Mouse (Mus musculus): ENCODE measurements at regions not wholly inside any gene's neighbourhood (a gene's known extent, or its start where the extent isn't known, plus 50 kb on each side); places are given as distances from the start of the nearest gene placed in this dataset.

DNA sequence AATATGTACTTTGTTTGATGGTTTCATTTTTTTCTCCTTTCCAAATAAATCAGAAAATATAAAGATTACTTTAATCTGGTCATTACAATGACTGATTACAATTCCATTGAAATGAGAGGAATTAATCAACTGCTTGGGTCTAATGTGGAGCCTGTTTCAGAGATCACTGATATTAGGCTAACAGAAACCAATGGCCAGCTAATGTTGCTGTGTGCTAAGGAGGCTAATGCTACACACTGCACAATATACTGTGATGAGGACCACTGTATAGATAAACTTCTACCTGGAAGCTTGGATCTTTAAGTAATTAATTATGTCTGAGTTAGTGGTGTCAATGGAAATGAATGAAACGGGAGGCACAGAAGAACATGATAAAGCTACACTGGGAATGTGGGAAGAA is 284.6 kb upstream of the Dab2 start:
- Histone ChIP-seq H3K4me3 (no peak overlapping the region), H3K4me2 (no peak overlapping the region), H3K36me3 (no peaks in the 10 kb centered on the region), H3K27me3 (no peaks in the 10 kb centered on the region), H3K9ac (no peak overlapping the region), H3K27ac (no peak overlapping the region), H3K4me1 (no peaks in the 10 kb centered on the region), H3K9me3 (no peaks in the 10 kb centered on the region)
- WGBS = 75% methylated on average over 1 of the region's 1 CpGs
- ATAC-seq (ENCODE audit: insufficient number of reproducible peaks, low FRiP score, low TSS enrichment, low read depth) = no peak

DNA sequence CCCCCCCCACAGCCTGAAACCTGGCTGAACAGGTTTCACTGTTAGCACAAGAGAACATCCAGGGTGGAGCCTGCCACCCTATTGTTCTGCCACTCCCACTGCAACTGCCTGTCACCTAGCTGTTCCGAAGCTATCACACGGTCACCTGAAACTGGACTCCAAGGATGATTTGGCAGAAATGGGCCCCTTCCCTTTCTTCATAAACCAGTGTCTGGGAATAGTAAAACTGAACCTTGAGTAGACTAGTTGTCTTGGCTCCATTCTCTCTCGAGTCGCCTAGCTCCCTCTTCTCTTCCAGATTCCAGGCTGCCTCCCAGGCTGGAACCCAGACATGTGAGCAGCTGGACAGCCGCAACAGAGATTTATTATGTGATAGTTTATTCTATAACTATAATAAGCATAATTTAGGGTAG is 282.9 kb upstream of the Dab2 start:
- Histone ChIP-seq H3K4me1 (no peaks in the 10 kb centered on the region), H3K36me3 (no peaks in the 10 kb centered on the region), H3K27ac (no peak overlapping the region), H3K4me2 (no peak overlapping the region), H3K27me3 (no peaks in the 10 kb centered on the region), H3K9me3 (no peaks in the 10 kb centered on the region), H3K9ac (no peak overlapping the region), H3K4me3 (no peak overlapping the region)
- no peak for ATAC-seq (ENCODE audit: insufficient number of reproducible peaks, low FRiP score, low TSS enrichment, low read depth)
- 47% methylated on average over 5 of the region's 5 CpGs for WGBS

DNA sequence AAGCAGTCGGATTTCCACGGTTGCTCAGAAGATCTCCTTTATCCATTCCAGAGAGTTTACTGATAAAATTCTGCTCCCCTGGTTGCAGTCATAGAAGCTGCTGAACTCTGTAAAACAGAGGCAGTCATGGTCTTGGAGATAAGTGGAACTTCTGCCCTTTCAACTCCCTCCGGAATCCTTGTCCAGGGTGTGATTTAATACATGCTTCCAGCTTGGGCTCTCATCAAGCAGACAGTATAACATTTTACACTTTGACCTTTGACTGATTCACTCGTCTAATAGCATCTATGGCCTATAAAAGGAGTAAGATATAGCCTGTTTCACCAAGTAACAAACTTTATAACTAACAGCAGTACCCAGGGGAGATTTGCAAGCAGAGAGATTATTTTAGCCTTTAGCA is 274.0 kb upstream of the Dab2 start:
- H3K4me2 ChIP-seq = no peak overlapping the region
- H3K9me3 ChIP-seq = no peaks in the 10 kb centered on the region
- H3K9ac ChIP-seq = no peak overlapping the region
- no peaks in the 10 kb centered on the region for H3K36me3 ChIP-seq
- no peaks in the 10 kb centered on the region for H3K27me3 ChIP-seq
- H3K4me3 ChIP-seq = no peak overlapping the region
- no peak for ATAC-seq (ENCODE audit: insufficient number of reproducible peaks, low FRiP score, low TSS enrichment, low read depth)
- no peak overlapping the region for H3K27ac ChIP-seq
- H3K4me1 ChIP-seq = no peaks in the 10 kb centered on the region
- 25% methylated on average over 4 of the region's 4 CpGs for WGBS

DNA sequence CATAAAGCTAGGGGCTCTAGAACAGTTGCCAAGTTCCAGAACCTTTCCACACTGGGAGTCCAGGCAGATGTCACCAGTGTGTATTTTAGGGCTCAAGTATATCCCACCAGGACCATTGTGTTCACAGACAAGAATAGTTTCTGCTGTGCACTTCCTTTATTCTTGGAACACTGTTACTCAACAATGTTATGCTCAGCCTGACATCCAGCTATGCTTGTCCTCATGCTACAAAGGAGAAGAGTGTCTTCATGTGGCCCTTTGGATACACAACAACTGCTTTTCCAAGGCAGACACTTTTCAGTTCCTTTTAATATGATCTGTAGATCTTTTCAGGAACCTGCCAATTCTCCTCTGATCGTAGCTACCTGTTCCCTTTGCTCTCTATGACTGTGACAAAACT is 270.4 kb upstream of the Dab2 start:
- Histone ChIP-seq H3K27ac (no peak overlapping the region), H3K4me2 (no peak overlapping the region), H3K36me3 (no peaks in the 10 kb centered on the region), H3K9ac (no peak overlapping the region), H3K4me1 (no peaks in the 10 kb centered on the region), H3K9me3 (no peaks in the 10 kb centered on the region), H3K4me3 (no peak overlapping the region), H3K27me3 (no peaks in the 10 kb centered on the region)
- WGBS = 85% methylated on average over 1 of the region's 1 CpGs
- ATAC-seq (ENCODE audit: insufficient number of reproducible peaks, low FRiP score, low TSS enrichment, low read depth) = no peak

DNA sequence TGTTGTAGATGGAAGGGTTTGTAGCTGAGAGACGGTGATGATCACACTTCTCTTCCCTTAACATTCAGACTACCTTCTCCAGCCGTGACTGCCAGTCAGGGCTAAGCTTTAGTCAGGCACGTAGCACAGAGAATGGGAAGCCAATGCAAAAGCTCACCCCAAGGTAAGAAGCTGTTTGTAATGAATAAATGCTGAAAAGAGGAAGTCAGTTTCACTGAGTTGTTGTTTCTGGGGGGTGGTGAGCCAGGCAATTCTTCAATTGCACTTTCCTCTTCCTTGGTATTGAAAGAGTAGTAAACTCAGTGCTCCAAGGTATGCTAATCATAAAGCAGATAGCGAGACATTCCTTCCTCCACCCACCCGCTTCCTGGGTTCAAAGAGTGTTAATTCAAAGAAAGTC is 269.2 kb upstream of the Dab2 start:
- WGBS = 71% methylated on average over 5 of the region's 5 CpGs
- ATAC-seq (ENCODE audit: insufficient number of reproducible peaks, low FRiP score, low TSS enrichment, low read depth) = no peak

DNA sequence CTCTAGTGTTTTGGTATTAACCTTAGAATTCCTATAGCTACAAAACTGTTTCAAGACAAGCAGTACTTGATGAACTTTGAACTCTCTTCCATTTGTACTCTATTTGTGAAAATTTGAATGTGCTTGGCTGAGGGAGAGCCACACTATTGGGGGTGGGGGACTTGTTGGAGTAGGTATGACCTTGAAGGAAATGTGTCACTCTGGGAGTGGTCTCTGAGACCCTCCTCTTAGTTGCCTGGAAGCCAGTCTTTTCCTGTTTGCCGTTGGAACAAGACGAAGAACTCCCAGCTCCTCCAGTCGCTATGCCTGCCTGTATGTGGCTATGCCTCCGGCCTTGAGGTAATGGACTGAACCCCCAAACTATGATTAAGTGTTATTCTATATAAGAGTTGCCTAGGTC is 265.4 kb upstream of the Dab2 start:
- Histone ChIP-seq H3K36me3 (no peaks in the 10 kb centered on the region), H3K27ac (no peak overlapping the region), H3K9ac (no peak overlapping the region), H3K9me3 (no peaks in the 10 kb centered on the region), H3K4me2 (no peak overlapping the region), H3K4me1 (no peaks in the 10 kb centered on the region), H3K27me3 (no peaks in the 10 kb centered on the region), H3K4me3 (no peak overlapping the region)
- no peak; the same call in 1 of the 2 replicates for ATAC-seq (ENCODE audit: insufficient number of reproducible peaks, low FRiP score, low TSS enrichment, low read depth)
- WGBS = 91% methylated on average over 4 of the region's 4 CpGs

More for the DNA sequence above, 269.2 kb upstream of the Dab2 start:
- Histone ChIP-seq H3K4me2 (no peak overlapping the region), H3K36me3 (no peaks in the 10 kb centered on the region), H3K27me3 (no peaks in the 10 kb centered on the region), H3K4me3 (no peak overlapping the region), H3K9me3 (no peaks in the 10 kb centered on the region), H3K4me1 (no peaks in the 10 kb centered on the region), H3K9ac (no peak overlapping the region), H3K27ac (no peak overlapping the region)

DNA sequence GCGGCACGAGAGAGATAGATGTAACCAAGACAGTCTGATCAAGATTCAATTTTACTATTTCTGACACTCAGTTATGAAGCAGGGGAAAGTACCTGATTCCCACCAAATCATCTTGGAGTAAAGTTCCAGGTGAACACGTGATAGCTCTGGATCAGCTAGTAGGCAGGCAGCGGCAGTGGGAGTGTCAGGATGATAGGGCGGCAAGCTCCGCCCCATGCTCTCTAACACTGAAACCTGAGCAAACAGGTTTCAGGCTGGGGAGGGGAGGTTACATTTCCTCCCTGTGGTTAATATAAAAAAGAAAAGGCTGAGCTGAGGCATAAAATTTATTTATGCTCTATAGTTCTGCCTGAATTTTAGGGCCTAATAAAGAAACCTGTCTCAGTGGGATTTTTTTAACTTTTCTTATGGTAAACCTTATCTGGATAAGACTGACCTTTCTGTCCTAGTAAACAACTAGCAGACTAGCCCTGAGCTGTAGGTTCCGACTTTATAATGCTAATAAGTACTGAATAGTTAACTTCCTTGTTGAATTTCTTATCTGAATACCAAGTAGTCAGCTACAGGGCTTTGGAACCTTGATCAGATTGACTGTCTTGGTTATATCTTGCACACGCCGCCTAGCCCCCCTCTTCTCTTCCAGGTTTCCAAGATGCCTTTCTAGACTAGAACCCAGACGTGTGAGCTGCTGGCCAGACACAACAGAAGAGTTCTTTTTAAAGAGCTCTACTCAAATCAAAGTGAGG is 254.9 kb upstream of the Dab2 start:
- H3K4me1 ChIP-seq = no peaks in the 10 kb centered on the region
- H3K9me3 ChIP-seq = no peaks in the 10 kb centered on the region
- no peak overlapping the region for H3K27ac ChIP-seq
- no peak overlapping the region for H3K9ac ChIP-seq
- WGBS = 44% methylated on average over 10 of the region's 10 CpGs
- no peaks in the 10 kb centered on the region for H3K36me3 ChIP-seq
- no peak for ATAC-seq (ENCODE audit: insufficient number of reproducible peaks, low FRiP score, low TSS enrichment, low read depth)
- H3K4me3 ChIP-seq = no peak overlapping the region
- no peak overlapping the region for H3K4me2 ChIP-seq
- H3K27me3 ChIP-seq = no peaks in the 10 kb centered on the region

DNA sequence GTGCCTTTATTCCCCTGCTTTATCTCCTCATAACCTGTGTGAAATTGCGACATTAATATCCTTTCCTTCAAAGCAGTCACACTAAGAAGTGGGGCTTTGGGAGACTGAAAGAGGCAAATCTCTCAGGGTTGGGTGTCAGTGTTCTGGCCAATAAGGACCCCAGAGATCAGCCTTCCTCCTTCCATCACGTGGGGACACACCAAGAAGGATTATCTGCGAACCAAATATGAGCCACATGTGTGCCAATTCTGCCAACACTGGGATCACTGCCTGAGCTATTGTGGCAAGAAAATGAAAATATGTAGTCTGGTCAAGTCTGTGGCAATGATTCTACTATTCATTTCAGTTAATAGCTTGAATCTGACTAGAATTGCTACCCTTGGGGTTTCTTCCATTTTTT is 243.9 kb upstream of the Dab2 start:
- Histone ChIP-seq H3K4me3 (no peak overlapping the region), H3K27me3 (no peaks in the 10 kb centered on the region), H3K9ac (no peak overlapping the region), H3K4me2 (no peak overlapping the region), H3K9me3 (no peaks in the 10 kb centered on the region), H3K4me1 (0 out of 2 replicates have a peak, but pooled peaks cover 9% of the 10 kb centered on the region), H3K36me3 (no peaks in the 10 kb centered on the region), H3K27ac (no peak overlapping the region)
- 75% methylated on average over 3 of the region's 3 CpGs for WGBS
- ATAC-seq (ENCODE audit: insufficient number of reproducible peaks, low FRiP score, low TSS enrichment, low read depth) = no peak

DNA sequence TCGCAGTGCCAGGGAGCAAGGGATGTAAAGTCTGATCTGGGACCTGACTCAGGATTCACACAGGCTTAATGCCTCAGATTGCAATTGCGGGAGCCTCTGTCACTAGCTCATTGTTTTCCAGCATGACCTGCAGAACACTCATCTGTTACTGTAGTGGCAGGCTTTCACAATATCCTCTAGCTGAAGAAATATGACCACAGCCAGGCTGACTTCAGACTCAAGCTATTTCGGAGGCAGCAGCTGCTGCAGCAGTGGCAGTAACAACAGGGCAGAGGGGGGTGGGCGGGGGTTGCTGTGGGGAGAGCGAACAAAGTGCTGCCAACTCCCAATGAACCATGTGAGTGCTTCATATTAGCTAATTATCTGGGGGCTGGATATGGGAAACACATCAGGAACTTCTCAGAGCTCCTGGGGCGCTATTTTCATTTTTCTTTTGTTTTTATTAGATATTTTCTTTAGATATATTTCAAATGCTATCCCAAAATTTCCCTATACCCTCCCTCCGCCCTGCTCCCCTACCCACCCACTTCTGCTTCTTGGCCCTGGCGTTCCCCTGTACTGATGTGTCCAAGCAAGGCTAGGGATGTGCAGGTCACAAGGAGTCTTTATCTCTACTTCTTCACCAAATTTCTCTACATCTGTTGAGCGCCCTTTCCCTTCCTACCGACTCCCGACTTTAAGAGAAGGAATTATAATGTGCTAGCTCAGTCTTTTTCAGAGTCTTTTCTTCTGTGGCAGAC is 242.5 kb upstream of the Dab2 start:
- Histone ChIP-seq H3K27me3 (no peaks in the 10 kb centered on the region), H3K4me3 (no peak overlapping the region), H3K27ac (peak overlapping the region; percentile 27; the same call in 1 of the 2 replicates), H3K4me2 (0 out of 2 replicates have a peak overlapping the region, but pooled peaks have one; percentile 17), H3K36me3 (no peaks in the 10 kb centered on the region), H3K9ac (no peak overlapping the region), H3K4me1 (0 out of 2 replicates have a peak, but pooled peaks cover 9% of the 10 kb centered on the region), H3K9me3 (no peaks in the 10 kb centered on the region)
- no peak for ATAC-seq (ENCODE audit: insufficient number of reproducible peaks, low FRiP score, low TSS enrichment, low read depth)
- WGBS = 43% methylated on average over 11 of the region's 11 CpGs

DNA sequence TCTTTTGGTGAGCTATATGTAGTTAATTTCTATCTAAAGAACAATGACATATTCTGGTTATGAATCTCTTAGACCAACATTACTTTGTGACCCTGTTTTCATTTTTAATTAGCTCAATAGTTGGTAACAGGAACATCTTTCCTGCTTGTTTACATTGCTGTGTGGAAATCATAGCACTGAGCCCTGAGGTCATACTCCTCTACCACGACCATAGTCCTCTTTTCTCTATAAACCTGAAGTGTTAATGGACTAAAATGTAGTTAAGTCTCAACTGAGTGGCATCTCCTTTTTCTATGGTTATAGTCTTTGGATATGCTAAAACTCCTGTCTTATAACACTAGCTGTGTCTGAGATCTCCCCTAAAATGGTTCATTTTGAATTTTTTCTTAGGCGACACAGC is 240.2 kb upstream of the Dab2 start:
- Histone ChIP-seq H3K27ac (no peak overlapping the region), H3K36me3 (no peaks in the 10 kb centered on the region), H3K9ac (no peak overlapping the region), H3K9me3 (no peaks in the 10 kb centered on the region), H3K27me3 (no peaks in the 10 kb centered on the region), H3K4me3 (no peak overlapping the region), H3K4me2 (no peak overlapping the region), H3K4me1 (0 out of 2 replicates have a peak, but pooled peaks cover 9% of the 10 kb centered on the region)
- no peak for ATAC-seq (ENCODE audit: insufficient number of reproducible peaks, low FRiP score, low TSS enrichment, low read depth)
- WGBS = 49% methylated on average over 2 of the region's 2 CpGs

DNA sequence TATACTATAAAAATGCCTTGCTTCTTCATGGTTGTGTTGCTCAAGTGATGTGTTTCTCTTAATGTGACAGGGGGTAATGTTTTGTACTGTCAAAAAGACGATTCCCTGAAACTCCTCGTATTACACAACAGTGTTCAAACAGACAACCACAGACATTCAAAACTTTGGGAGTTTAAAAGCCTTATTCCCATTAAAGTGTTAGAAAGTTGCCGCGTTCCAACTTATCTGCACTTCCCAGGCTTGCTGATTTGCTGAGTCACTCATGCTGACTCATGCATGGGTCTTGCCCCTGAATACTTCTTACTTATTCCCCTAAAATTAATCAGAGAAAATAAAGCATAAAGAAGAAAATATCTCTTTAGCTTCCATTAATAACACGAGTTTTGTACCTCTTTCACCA is 239.8 kb upstream of the Dab2 start:
- Histone ChIP-seq H3K4me1 (0 out of 2 replicates have a peak, but pooled peaks cover 9% of the 10 kb centered on the region), H3K9ac (no peak overlapping the region), H3K4me2 (no peak overlapping the region), H3K27me3 (no peaks in the 10 kb centered on the region), H3K9me3 (no peaks in the 10 kb centered on the region), H3K27ac (no peak overlapping the region), H3K36me3 (no peaks in the 10 kb centered on the region), H3K4me3 (no peak overlapping the region)
- WGBS = 70% methylated on average over 5 of the region's 5 CpGs
- ATAC-seq (ENCODE audit: insufficient number of reproducible peaks, low FRiP score, low TSS enrichment, low read depth) = no peak

DNA sequence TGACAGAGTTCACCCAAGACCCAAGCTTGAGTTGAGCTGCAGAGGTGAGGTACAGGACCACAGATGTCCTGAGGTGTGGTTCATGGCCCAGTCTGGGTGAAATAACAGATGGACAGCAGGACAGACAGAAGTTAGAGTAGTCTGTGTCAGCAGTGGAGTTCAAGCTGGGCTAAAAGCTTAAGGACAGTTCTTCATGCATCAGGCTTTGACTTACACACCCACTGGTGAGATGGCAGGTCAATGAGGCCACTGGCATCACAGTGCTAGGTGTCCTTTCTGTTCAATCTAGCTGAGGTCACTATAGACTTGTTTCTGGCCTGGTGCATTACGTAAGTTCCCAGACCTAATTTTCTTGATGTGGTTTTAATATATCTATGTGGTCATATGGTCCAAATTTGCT is 238.9 kb upstream of the Dab2 start:
- Histone ChIP-seq H3K4me2 (no peak overlapping the region), H3K27ac (no peak overlapping the region), H3K36me3 (no peaks in the 10 kb centered on the region), H3K9me3 (no peaks in the 10 kb centered on the region), H3K4me3 (no peak overlapping the region), H3K27me3 (no peaks in the 10 kb centered on the region), H3K9ac (no peak overlapping the region), H3K4me1 (0 out of 2 replicates have a peak, but pooled peaks cover 9% of the 10 kb centered on the region)
- 84% methylated on average over 1 of the region's 1 CpGs for WGBS
- ATAC-seq (ENCODE audit: insufficient number of reproducible peaks, low FRiP score, low TSS enrichment, low read depth) = no peak
